8 mouse cellular contexts compared by ENCODE assay signal in genomic region chr2:28068537-28068878, GRCm38 (mm10). TPM values are rescaled to one million over a fixed set of nuclear protein-coding genes. Genes with fewer than 3 reads are reported as not detected.
DNase-seq lines count a peak whose midpoint lies in the region; ATAC-seq and TF ChIP-seq lines count a peak whose summit lies in the region.

No protein-coding gene starts in this region.

- no peak overlapping the region for H3K27ac ChIP-seq in neural tube, embryonic 12.5 days
- H3K27ac ChIP-seq in neural tube, embryonic 15.5 days (replicated peaks), result no peak overlapping the region
- peak overlapping the region; percentile 80; the same call in 1 of the 2 replicates for H3K27ac ChIP-seq in left cerebral cortex, adult 2 months

- peaks cover 18% of the 10 kb centered on the region for H3K4me1 ChIP-seq in neural tube, embryonic 12.5 days
- H3K4me1 ChIP-seq in neural tube, embryonic 15.5 days, result peaks cover 18% of the 10 kb centered on the region

- no peaks in the 10 kb centered on the region for H3K27me3 ChIP-seq in neural tube, embryonic 12.5 days (replicated peaks)
- H3K27me3 ChIP-seq in neural tube, embryonic 15.5 days (replicated peaks), result no peaks in the 10 kb centered on the region

- 65% methylated on average over 9 of the region's 9 CpGs for WGBS in neural tube, embryonic 12.5 days
- WGBS in neural tube, embryonic 15.5 days, result 45% methylated on average over 9 of the region's 9 CpGs

- H3K36me3 ChIP-seq in neural tube, embryonic 12.5 days, result no peaks in the 10 kb centered on the region
- H3K36me3 ChIP-seq in neural tube, embryonic 15.5 days, result no peaks in the 10 kb centered on the region

- DNase-seq in left cerebral cortex, adult 2 months (ENCODE audit: extremely low spot score in 1 of 2, low spot score in 2 of 2), result peak; percentile 83 to 91
- peak; percentile 16 for DNase-seq in retina, embryonic 14.5 days (ENCODE audit: low spot score)
- DNase-seq in kidney, adult 18-20 months, result no peak
- DNase-seq in c-Kit-positive CD71-positive TER-119-positive erythroid progenitor cells, embryonic 14.5 days (ENCODE audit: low spot score), result no peak
- DNase-seq in ovary, postnatal 14 days (ENCODE audit: low spot score), result no peak

- H3K4me2 ChIP-seq in neural tube, embryonic 12.5 days (replicated peaks), result no peak overlapping the region
- H3K4me2 ChIP-seq in neural tube, embryonic 15.5 days, result no peak overlapping the region

- intact Hi-C loops in left cerebral cortex, adult 2 months (cut with DNase I), result loop anchor here (1.0 to 5.0 kb wide), 6 partner anchors 31 to 345 kb away; no protein-coding TSS in a partner anchor

- H3K4me3 ChIP-seq in neural tube, embryonic 12.5 days, result no peak overlapping the region
- H3K4me3 ChIP-seq in neural tube, embryonic 15.5 days (replicated peaks), result no peak overlapping the region
- no peak overlapping the region for H3K4me3 ChIP-seq in left cerebral cortex, adult 2 months

- TF ChIP-seq CTCF in left cerebral cortex, adult 2 months (IDR thresholded peaks at IDR 0.05), result no peak

- no peaks in the 10 kb centered on the region for H3K9me3 ChIP-seq in neural tube, embryonic 12.5 days
- H3K9me3 ChIP-seq in neural tube, embryonic 15.5 days (replicated peaks), result no peaks in the 10 kb centered on the region

- peak; percentile 50; the same call in 1 of the 2 replicates for ATAC-seq in neural tube, embryonic 12.5 days (ENCODE audit: low FRiP score, low read depth)
- ATAC-seq in neural tube, embryonic 15.5 days (ENCODE audit: low FRiP score), result no peak
- ATAC-seq in frontal cortex, adult (ENCODE audit: low TSS enrichment), result peak; percentile 87

- no peak overlapping the region for H3K9ac ChIP-seq in neural tube, embryonic 12.5 days
- no peak overlapping the region for H3K9ac ChIP-seq in neural tube, embryonic 15.5 days (replicated peaks)

RNA-seq across cellular contexts. Expression of gene Fcnb, which starts 16.2 kb away (rescaled TPM):
- polyA plus RNA-seq in neural tube, embryonic 12.5 days (2016; fragmentation: Nextera tagmentation; extraction: Ambion mirVana), result 0.28 and 0.53 TPM in 2 replicates
- polyA plus RNA-seq in neural tube, embryonic 15.5 days (2015; fragmentation: Nextera tagmentation; extraction: Ambion mirVana), result 0.52 TPM in 1 of 2 replicates, not detected in the other
- total RNA-seq in left cerebral cortex, adult 2 months (2021), result not detected

Comparison
In these comparisons a context has a peak if more than half of its experiments do, and no peak if none do; other contexts are left out.
1. DNase-seq: peak in left cerebral cortex, adult 2 months (2 of 2) and retina, embryonic 14.5 days (single experiment); none in kidney, adult 18-20 months (single experiment), c-Kit-positive CD71-positive TER-119-positive erythroid progenitor cells, embryonic 14.5 days (single experiment) and ovary, postnatal 14 days (single experiment).